Mouse (Mus musculus): Measurements from ENCODE around the gene Oprd1. TPM values are rescaled to one million over a fixed set of nuclear protein-coding genes. Genes with fewer than 3 reads are reported as not detected.

Oprd1 gene
- polyA plus RNA-seq, 1 experiment from 2014 or later, result 0.02 TPM

- Histone ChIP-seq H3K36me3 (ENCODE audit: control insufficient read depth, insufficient read depth) (no peaks in the 10 kb centered on the region), H3K4me1 (ENCODE audit: control insufficient read depth, low read depth, low read length) (no peaks in the 10 kb centered on the region), H3K9ac (ENCODE audit: low read depth, low read length) (no peak overlapping the region), H3K27me3 (ENCODE audit: control insufficient read depth, insufficient read depth, low read depth, low read length) (peaks cover 46% of the 10 kb centered on the region), H3K27ac (ENCODE audit: low read length) (no peak overlapping the region), H3K4me2 (ENCODE audit: low read depth, low read length) (no peak overlapping the region), H3K4me3 (ENCODE audit: low read depth, low read length) (no peak overlapping the region), H3K9me3 (replicated peaks; ENCODE audit: control insufficient read depth, low read length) (no peaks in the 10 kb centered on the region)
- 52% methylated on average over 5 of the region's 5 CpGs for whole genome bisulfite sequencing (ENCODE audit: insufficient replicate concordance)
- ATAC-seq (ENCODE audit: low read depth), result no peak
These were observed 1.9 kb upstream of the Oprd1 start for GRCm38 (mm10) chr4:132146201-132146600.

GRCm38 (mm10) chr4:132145092-132145491 lies 806 bp upstream of the Oprd1 start:
- Histone ChIP-seq H3K27me3 (ENCODE audit: control insufficient read depth, insufficient read depth, low read depth, low read length) (peaks cover 46% of the 10 kb centered on the region), H3K27ac (ENCODE audit: low read length) (no peak overlapping the region), H3K9ac (ENCODE audit: low read depth, low read length) (no peak overlapping the region), H3K4me1 (ENCODE audit: control insufficient read depth, low read depth, low read length) (no peaks in the 10 kb centered on the region), H3K36me3 (ENCODE audit: control insufficient read depth, insufficient read depth) (no peaks in the 10 kb centered on the region), H3K9me3 (replicated peaks; ENCODE audit: control insufficient read depth, low read length) (no peaks in the 10 kb centered on the region), H3K4me3 (ENCODE audit: low read depth, low read length) (no peak overlapping the region), H3K4me2 (ENCODE audit: low read depth, low read length) (no peak overlapping the region)
- no peak for ATAC-seq (ENCODE audit: low read depth)
- WGBS (ENCODE audit: insufficient replicate concordance), result 13% methylated on average over 10 of the region's 10 CpGs

GRCm38 (mm10) chr4:132138640-132139039 lies 5.6 kb downstream of the Oprd1 start:
- no peak overlapping the region for H3K4me3 ChIP-seq (ENCODE audit: low read depth, low read length)
- H3K9ac ChIP-seq (ENCODE audit: low read depth, low read length), result no peak overlapping the region
- no peak overlapping the region for H3K27ac ChIP-seq (ENCODE audit: low read length)
- peaks cover 19% of the 10 kb centered on the region for H3K27me3 ChIP-seq (ENCODE audit: control insufficient read depth, insufficient read depth, low read depth, low read length)
- H3K36me3 ChIP-seq (ENCODE audit: control insufficient read depth, insufficient read depth), result no peaks in the 10 kb centered on the region
- no peak overlapping the region for H3K4me2 ChIP-seq (ENCODE audit: low read depth, low read length)
- H3K9me3 ChIP-seq (replicated peaks; ENCODE audit: control insufficient read depth, low read length), result no peaks in the 10 kb centered on the region
- no peaks in the 10 kb centered on the region for H3K4me1 ChIP-seq (ENCODE audit: control insufficient read depth, low read depth, low read length)
- 62% methylated on average over 2 of the region's 2 CpGs for WGBS (ENCODE audit: insufficient replicate concordance)
- no peak for ATAC-seq (ENCODE audit: low read depth)

- H3K4me1 ChIP-seq (ENCODE audit: control insufficient read depth, low read depth, low read length), result no peaks in the 10 kb centered on the region
- H3K9ac ChIP-seq (ENCODE audit: low read depth, low read length), result no peak overlapping the region
- H3K27me3 ChIP-seq (ENCODE audit: control insufficient read depth, insufficient read depth, low read depth, low read length), result peaks cover 6% of the 10 kb centered on the region; the same call in 1 of the 2 replicates
- no peaks in the 10 kb centered on the region for H3K36me3 ChIP-seq (ENCODE audit: control insufficient read depth, insufficient read depth)
- H3K4me3 ChIP-seq (ENCODE audit: low read depth, low read length), result no peak overlapping the region
- 60% methylated on average over 7 of the region's 7 CpGs for WGBS (ENCODE audit: insufficient replicate concordance)
- H3K27ac ChIP-seq (ENCODE audit: low read length), result no peak overlapping the region
- H3K4me2 ChIP-seq (ENCODE audit: low read depth, low read length), result no peak overlapping the region
- ATAC-seq (ENCODE audit: low read depth), result no peak
- H3K9me3 ChIP-seq (replicated peaks; ENCODE audit: control insufficient read depth, low read length), result no peaks in the 10 kb centered on the region
These were observed 7.3 kb downstream of the Oprd1 start for GRCm38 (mm10) chr4:132137013-132137412.

GRCm38 (mm10) chr4:132133920-132134319 lies 10.4 kb downstream of the Oprd1 start:
- Histone ChIP-seq H3K27ac (ENCODE audit: low read length) (no peak overlapping the region), H3K9me3 (replicated peaks; ENCODE audit: control insufficient read depth, low read length) (no peaks in the 10 kb centered on the region), H3K9ac (ENCODE audit: low read depth, low read length) (no peak overlapping the region), H3K4me1 (ENCODE audit: control insufficient read depth, low read depth, low read length) (no peaks in the 10 kb centered on the region), H3K27me3 (ENCODE audit: control insufficient read depth, insufficient read depth, low read depth, low read length) (no peaks in the 10 kb centered on the region), H3K4me3 (ENCODE audit: low read depth, low read length) (no peak overlapping the region), H3K36me3 (ENCODE audit: control insufficient read depth, insufficient read depth) (no peaks in the 10 kb centered on the region), H3K4me2 (ENCODE audit: low read depth, low read length) (no peak overlapping the region)
- 48% methylated on average over 16 of the region's 16 CpGs for WGBS (ENCODE audit: insufficient replicate concordance)
- ATAC-seq (ENCODE audit: low read depth), result no peak

- ATAC-seq (ENCODE audit: low read depth), result no peak
These were observed 10.9 kb downstream of the Oprd1 start for GRCm38 (mm10) chr4:132133381-132133780.

GRCm38 (mm10) chr4:132132297-132132696 lies 12.0 kb downstream of the Oprd1 start:
- ATAC-seq (ENCODE audit: low read depth), result no peak
- no peaks in the 10 kb centered on the region for H3K36me3 ChIP-seq (ENCODE audit: control insufficient read depth, insufficient read depth)
- 74% methylated on average over 7 of the region's 7 CpGs for WGBS (ENCODE audit: insufficient replicate concordance)

More at GRCm38 (mm10) chr4:132133381-132133780, 10.9 kb downstream of the Oprd1 start:
- Histone ChIP-seq H3K9me3 (replicated peaks; ENCODE audit: control insufficient read depth, low read length) (no peaks in the 10 kb centered on the region), H3K9ac (ENCODE audit: low read depth, low read length) (no peak overlapping the region), H3K36me3 (ENCODE audit: control insufficient read depth, insufficient read depth) (no peaks in the 10 kb centered on the region), H3K4me1 (ENCODE audit: control insufficient read depth, low read depth, low read length) (no peaks in the 10 kb centered on the region), H3K4me2 (ENCODE audit: low read depth, low read length) (no peak overlapping the region), H3K27ac (ENCODE audit: low read length) (no peak overlapping the region), H3K4me3 (ENCODE audit: low read depth, low read length) (no peak overlapping the region), H3K27me3 (ENCODE audit: control insufficient read depth, insufficient read depth, low read depth, low read length) (no peaks in the 10 kb centered on the region)
- WGBS (ENCODE audit: insufficient replicate concordance), result 74% methylated on average over 5 of the region's 5 CpGs

GRCm38 (mm10) chr4:132131790-132132189 lies 12.5 kb downstream of the Oprd1 start:
- no peaks in the 10 kb centered on the region for H3K4me1 ChIP-seq (ENCODE audit: control insufficient read depth, low read depth, low read length)
- H3K9me3 ChIP-seq (replicated peaks; ENCODE audit: control insufficient read depth, low read length), result no peaks in the 10 kb centered on the region
- 76% methylated on average over 7 of the region's 7 CpGs for WGBS (ENCODE audit: insufficient replicate concordance)
- H3K27me3 ChIP-seq (ENCODE audit: control insufficient read depth, insufficient read depth, low read depth, low read length), result no peaks in the 10 kb centered on the region
- H3K27ac ChIP-seq (ENCODE audit: low read length), result no peak overlapping the region
- no peak overlapping the region for H3K4me2 ChIP-seq (ENCODE audit: low read depth, low read length)
- no peak for ATAC-seq (ENCODE audit: low read depth)
- H3K4me3 ChIP-seq (ENCODE audit: low read depth, low read length), result no peak overlapping the region
- H3K9ac ChIP-seq (ENCODE audit: low read depth, low read length), result no peak overlapping the region
- H3K36me3 ChIP-seq (ENCODE audit: control insufficient read depth, insufficient read depth), result no peaks in the 10 kb centered on the region

More at GRCm38 (mm10) chr4:132132297-132132696, 12.0 kb downstream of the Oprd1 start:
- Histone ChIP-seq H3K4me2 (ENCODE audit: low read depth, low read length) (no peak overlapping the region), H3K9ac (ENCODE audit: low read depth, low read length) (no peak overlapping the region), H3K9me3 (replicated peaks; ENCODE audit: control insufficient read depth, low read length) (no peaks in the 10 kb centered on the region), H3K27me3 (ENCODE audit: control insufficient read depth, insufficient read depth, low read depth, low read length) (no peaks in the 10 kb centered on the region), H3K27ac (ENCODE audit: low read length) (no peak overlapping the region), H3K4me3 (ENCODE audit: low read depth, low read length) (no peak overlapping the region), H3K4me1 (ENCODE audit: control insufficient read depth, low read depth, low read length) (no peaks in the 10 kb centered on the region)

- no peak overlapping the region for H3K4me3 ChIP-seq (ENCODE audit: low read depth, low read length)
- WGBS (ENCODE audit: insufficient replicate concordance), result 51% methylated on average over 9 of the region's 9 CpGs
- no peak overlapping the region for H3K9ac ChIP-seq (ENCODE audit: low read depth, low read length)
- no peaks in the 10 kb centered on the region for H3K4me1 ChIP-seq (ENCODE audit: control insufficient read depth, low read depth, low read length)
- no peaks in the 10 kb centered on the region for H3K27me3 ChIP-seq (ENCODE audit: control insufficient read depth, insufficient read depth, low read depth, low read length)
- no peaks in the 10 kb centered on the region for H3K9me3 ChIP-seq (replicated peaks; ENCODE audit: control insufficient read depth, low read length)
- no peaks in the 10 kb centered on the region for H3K36me3 ChIP-seq (ENCODE audit: control insufficient read depth, insufficient read depth)
- no peak overlapping the region for H3K4me2 ChIP-seq (ENCODE audit: low read depth, low read length)
- no peak for ATAC-seq (ENCODE audit: low read depth)
- no peak overlapping the region for H3K27ac ChIP-seq (ENCODE audit: low read length)
These were observed 13.2 kb downstream of the Oprd1 start for GRCm38 (mm10) chr4:132131116-132131515.
